Mouse (Mus musculus) heart, embryonic 15.5 days (tissue): ENCODE data around the gene Smc3. TPM values are rescaled to one million over a fixed set of nuclear protein-coding genes. Genes with fewer than 3 reads are reported as not detected.

Experiments
- ATAC-seq: fragments of 200-750 bp; cut with Nextera tagmentation; replicated peaks from 2 replicates; pipeline ENCODE4 v1.8.0; 2017; ENCODE audit warnings: low read depth, moderate TSS enrichment; ENCODE audit not compliant: insufficient number of reproducible peaks, insufficient read depth, low FRiP score
- H3K27ac ChIP-seq: fragments of 300-500 bp; sonication (generic); 2 replicates; pipeline ENCODE4 v1.5.1; 2015; ENCODE audit warnings: mild to moderate bottlenecking, inconsistent platforms
- H3K27me3 ChIP-seq: fragments of 300-500 bp; sonication (generic); 2 replicates; pipeline ENCODE4 v1.6.1; 2015; ENCODE audit warnings: inconsistent platforms
- H3K36me3 ChIP-seq: fragments of 300-500 bp; sonication (generic); 2 replicates; pipeline ENCODE4 v1.6.1; 2015; ENCODE audit warnings: mild to moderate bottlenecking, inconsistent platforms
- H3K4me1 ChIP-seq: fragments of 300-500 bp; sonication (generic); replicated peaks from 2 replicates; pipeline ENCODE4 v1.6.1; 2015; ENCODE audit warnings: inconsistent platforms
- H3K4me2 ChIP-seq: fragments of 300-500 bp; sonication (generic); 2 replicates; pipeline ENCODE4 v1.6.1; 2015; ENCODE audit warnings: inconsistent platforms, mild to moderate bottlenecking, moderate library complexity
- H3K4me3 ChIP-seq: fragments of 300-500 bp; sonication (generic); 2 replicates; pipeline ENCODE4 v1.5.1; 2015; ENCODE audit warnings: mild to moderate bottlenecking, inconsistent platforms
- H3K9ac ChIP-seq: fragments of 300-500 bp; sonication (generic); 2 replicates; pipeline ENCODE4 v1.6.1; 2015; ENCODE audit warnings: mild to moderate bottlenecking, inconsistent platforms
- H3K9me3 ChIP-seq: fragments of 300-500 bp; sonication (generic); replicated peaks from 2 replicates; pipeline ENCODE4 v1.6.1; 2016; ENCODE audit warnings: inconsistent platforms
- WGBS: fragments of 180-500 bp; shearing (Covaris S2); methylation state at CpG from one replicate; pipeline ENCODE4 v1.1.7; 2015; ENCODE audit warnings: mixed read lengths; 5-methylcytosine and 5-hydroxymethylcytosine counted together
- polyA plus RNA-seq: library from polyadenylated mRNA; unstranded; fragments of >200 nt; fragmentation: Nextera tagmentation; extraction: Ambion mirVana; gene quantifications from 2 replicates; pipeline ENCODE4 v1.2.1, GENCODE M21; 2015

Smc3 gene
- polyA plus RNA-seq, 1 experiment from 2014 or later = 37.9 TPM

GRCm38 (mm10) chr19:53567864-53568263, 32.3 kb upstream of the Smc3 start:
- ATAC-seq = no peak
- WGBS = 57% methylated on average over 11 of the region's 11 CpGs

GRCm38 (mm10) chr19:53568553-53568952, 31.6 kb upstream of the Smc3 start:
- H3K4me1 ChIP-seq = peaks cover 19% of the 10 kb centered on the region
- no peaks in the 10 kb centered on the region for H3K9me3 ChIP-seq
- 0 out of 2 replicates have a peak overlapping the region, but pooled peaks have one; percentile 19 for H3K27ac ChIP-seq
- no peaks in the 10 kb centered on the region for H3K36me3 ChIP-seq
- no peak overlapping the region for H3K4me3 ChIP-seq
- H3K27me3 ChIP-seq = no peaks in the 10 kb centered on the region
- H3K9ac ChIP-seq = no peak overlapping the region
- 69% methylated on average over 3 of the region's 3 CpGs for WGBS
- ATAC-seq = no peak
- H3K4me2 ChIP-seq = no peak overlapping the region

More at GRCm38 (mm10) chr19:53567864-53568263, 32.3 kb upstream of the Smc3 start:
- H3K36me3 ChIP-seq = no peaks in the 10 kb centered on the region
- H3K27ac ChIP-seq = no peak overlapping the region
- no peak overlapping the region for H3K9ac ChIP-seq
- peaks cover 19% of the 10 kb centered on the region for H3K4me1 ChIP-seq
- H3K27me3 ChIP-seq = no peaks in the 10 kb centered on the region
- H3K4me3 ChIP-seq = no peak overlapping the region
- H3K9me3 ChIP-seq = no peaks in the 10 kb centered on the region
- H3K4me2 ChIP-seq = no peak overlapping the region

- 52% methylated on average over 4 of the region's 4 CpGs for WGBS
- ATAC-seq = no peak
- Histone ChIP-seq H3K4me2 (no peak overlapping the region), H3K27me3 (no peaks in the 10 kb centered on the region), H3K9ac (no peak overlapping the region), H3K4me1 (peaks cover 31% of the 10 kb centered on the region), H3K27ac (no peak overlapping the region), H3K9me3 (no peaks in the 10 kb centered on the region), H3K36me3 (no peaks in the 10 kb centered on the region), H3K4me3 (no peak overlapping the region)
Measured at GRCm38 (mm10) chr19:53571056-53571455, 29.1 kb upstream of the Smc3 start.

GRCm38 (mm10) chr19:53571501-53572428, 28.4 kb upstream of the Smc3 start:
- H3K27ac ChIP-seq = no peak overlapping the region
- peaks cover 34% of the 10 kb centered on the region for H3K4me1 ChIP-seq
- 67% methylated on average over 18 of the region's 18 CpGs for WGBS

GRCm38 (mm10) chr19:53572607-53573006, 27.6 kb upstream of the Smc3 start:
- no peak for ATAC-seq
- H3K4me1 ChIP-seq = peaks cover 41% of the 10 kb centered on the region
- H3K9me3 ChIP-seq = no peaks in the 10 kb centered on the region
- H3K9ac ChIP-seq = no peak overlapping the region
- H3K4me3 ChIP-seq = no peak overlapping the region
- H3K4me2 ChIP-seq = no peak overlapping the region
- H3K27me3 ChIP-seq = no peaks in the 10 kb centered on the region
- no peak overlapping the region for H3K27ac ChIP-seq
- 64% methylated on average over 12 of the region's 12 CpGs for WGBS
- H3K36me3 ChIP-seq = no peaks in the 10 kb centered on the region

More at GRCm38 (mm10) chr19:53571501-53572428, 28.4 kb upstream of the Smc3 start:
- no peaks in the 10 kb centered on the region for H3K27me3 ChIP-seq
- no peaks in the 10 kb centered on the region for H3K36me3 ChIP-seq
- ATAC-seq = no peak
- H3K9ac ChIP-seq = no peak overlapping the region
- no peaks in the 10 kb centered on the region for H3K9me3 ChIP-seq
- no peak overlapping the region for H3K4me2 ChIP-seq
- no peak overlapping the region for H3K4me3 ChIP-seq

GRCm38 (mm10) chr19:53573151-53573550, 27.0 kb upstream of the Smc3 start:
- H3K36me3 ChIP-seq = no peaks in the 10 kb centered on the region
- no peaks in the 10 kb centered on the region for H3K27me3 ChIP-seq
- H3K4me3 ChIP-seq = no peak overlapping the region
- no peak overlapping the region for H3K4me2 ChIP-seq
- no peak for ATAC-seq
- WGBS = 87% methylated on average over 3 of the region's 3 CpGs
- no peak overlapping the region for H3K9ac ChIP-seq
- no peak overlapping the region for H3K27ac ChIP-seq
- H3K9me3 ChIP-seq = no peaks in the 10 kb centered on the region
- H3K4me1 ChIP-seq = peaks cover 41% of the 10 kb centered on the region

GRCm38 (mm10) chr19:53574131-53574530, 26.1 kb upstream of the Smc3 start:
- Histone ChIP-seq H3K4me3 (no peak overlapping the region), H3K9me3 (no peaks in the 10 kb centered on the region), H3K36me3 (no peaks in the 10 kb centered on the region), H3K4me2 (no peak overlapping the region), H3K27ac (no peak overlapping the region), H3K4me1 (peaks cover 41% of the 10 kb centered on the region), H3K9ac (no peak overlapping the region), H3K27me3 (no peaks in the 10 kb centered on the region)
- 58% methylated on average over 8 of the region's 8 CpGs for WGBS
- no peak for ATAC-seq

GRCm38 (mm10) chr19:53574546-53574945, 25.7 kb upstream of the Smc3 start:
- H3K27ac ChIP-seq = no peak overlapping the region
- H3K4me3 ChIP-seq = no peak overlapping the region
- H3K9ac ChIP-seq = no peak overlapping the region
- WGBS = 84% methylated on average over 7 of the region's 7 CpGs
- H3K4me1 ChIP-seq = peaks cover 41% of the 10 kb centered on the region
- H3K9me3 ChIP-seq = no peaks in the 10 kb centered on the region
- H3K4me2 ChIP-seq = no peak overlapping the region
- ATAC-seq = no peak
- H3K36me3 ChIP-seq = no peaks in the 10 kb centered on the region
- no peaks in the 10 kb centered on the region for H3K27me3 ChIP-seq

- peak overlapping the region; percentile 48 for H3K27ac ChIP-seq
- H3K36me3 ChIP-seq = no peaks in the 10 kb centered on the region
- no peaks in the 10 kb centered on the region for H3K27me3 ChIP-seq
- H3K9ac ChIP-seq = no peak overlapping the region
- H3K9me3 ChIP-seq = no peaks in the 10 kb centered on the region
- ATAC-seq = no peak
- H3K4me3 ChIP-seq = no peak overlapping the region
- peaks cover 41% of the 10 kb centered on the region for H3K4me1 ChIP-seq
- WGBS = 57% methylated on average over 4 of the region's 4 CpGs
- peak overlapping the region; percentile 42 for H3K4me2 ChIP-seq
Measured at GRCm38 (mm10) chr19:53575296-53576010, 24.7 kb upstream of the Smc3 start.

- no peak overlapping the region for H3K4me3 ChIP-seq
- peak overlapping the region; percentile 42 for H3K4me2 ChIP-seq
- no peaks in the 10 kb centered on the region for H3K27me3 ChIP-seq
- no peak for ATAC-seq
- H3K4me1 ChIP-seq = peaks cover 39% of the 10 kb centered on the region
- no peaks in the 10 kb centered on the region for H3K9me3 ChIP-seq
- 33% methylated on average over 7 of the region's 7 CpGs for WGBS
- peak overlapping the region; percentile 48 for H3K27ac ChIP-seq
- no peak overlapping the region for H3K9ac ChIP-seq
- no peaks in the 10 kb centered on the region for H3K36me3 ChIP-seq
Measured at GRCm38 (mm10) chr19:53576061-53576460, 24.1 kb upstream of the Smc3 start.

GRCm38 (mm10) chr19:53577025-53577800, 23.0 kb upstream of the Smc3 start:
- Histone ChIP-seq H3K27ac (no peak overlapping the region), H3K4me1 (peaks cover 29% of the 10 kb centered on the region), H3K4me2 (0 out of 2 replicates have a peak overlapping the region, but pooled peaks have one; percentile 4), H3K27me3 (no peaks in the 10 kb centered on the region), H3K4me3 (no peak overlapping the region), H3K9ac (no peak overlapping the region), H3K36me3 (no peaks in the 10 kb centered on the region), H3K9me3 (no peaks in the 10 kb centered on the region)
- ATAC-seq = no peak
- 43% methylated on average over 11 of the region's 11 CpGs for whole genome bisulfite sequencing
